Mouse (Mus musculus): ENCODE measurements around the gene Wdfy3. TPM values are rescaled to one million over a fixed set of nuclear protein-coding genes. Genes with fewer than 3 reads are reported as not detected.
A peak's percentile ranks its signal among the peaks of the same experiment; 100 is the strongest.

Gene Wdfy3
- total RNA-seq, 4 experiments from 2014 or later = 26.5 to 32.5 (median 29.4) TPM

DNA sequence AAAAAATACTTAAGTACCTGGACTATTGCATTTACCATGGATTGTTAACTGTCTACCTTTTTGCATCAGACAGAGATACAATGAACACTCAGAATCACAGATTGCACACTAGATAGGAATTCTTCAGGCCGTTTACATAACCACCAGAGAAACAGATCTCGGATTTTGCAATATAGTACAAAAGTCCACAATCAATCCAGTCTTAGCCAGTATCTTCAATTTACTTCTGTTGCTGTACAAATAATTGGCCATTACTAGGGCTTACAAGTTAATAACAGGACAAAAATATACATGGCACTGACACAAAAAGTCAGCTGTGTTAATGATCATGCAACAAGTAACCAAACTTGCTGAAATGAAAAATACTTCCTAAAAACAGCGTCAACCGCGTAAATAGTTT lies 236.7 kb downstream of the Wdfy3 start:
- no peak for DNase-seq (ENCODE audit: low spot score)

DNA sequence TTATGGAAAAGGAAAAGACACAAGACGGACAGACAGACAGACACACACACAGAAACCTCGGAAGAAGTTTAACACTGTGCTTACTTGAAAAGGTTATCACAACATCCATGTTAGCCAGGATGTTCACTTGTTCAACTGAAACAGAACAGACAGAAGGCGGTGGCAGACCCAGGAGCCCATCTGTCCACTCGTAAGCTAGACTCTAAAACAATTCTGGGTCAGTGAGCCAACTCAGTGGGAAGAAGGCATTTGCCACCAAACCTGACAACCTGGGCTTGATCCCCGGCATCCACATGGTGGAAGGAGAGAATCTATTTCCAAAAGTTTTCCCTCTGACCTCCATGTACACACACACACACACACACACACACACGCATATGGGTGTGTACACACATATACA lies 237.7 kb downstream of the Wdfy3 start:
- no peak for DNase-seq (ENCODE audit: low spot score)

DNA sequence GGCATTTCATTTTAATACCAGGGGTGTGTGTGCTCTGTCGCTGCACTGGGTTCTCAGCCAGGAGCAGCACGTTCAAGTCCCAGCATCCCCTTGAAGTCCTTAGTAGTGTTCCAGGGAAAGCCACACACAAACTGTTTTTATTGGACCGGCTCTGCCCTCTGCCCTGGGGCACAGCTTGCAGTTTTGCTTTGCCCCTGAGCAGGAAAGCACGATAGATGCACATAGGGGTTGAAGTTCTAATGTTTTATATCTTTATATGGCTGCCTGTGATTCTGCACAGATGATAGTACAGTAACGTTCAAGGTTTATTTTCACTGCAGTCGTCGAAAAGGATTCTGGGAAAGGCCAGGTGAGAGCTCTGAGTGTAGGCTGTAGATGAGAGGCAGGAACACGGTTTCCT lies 239.5 kb downstream of the Wdfy3 start:
- no peak for DNase-seq (ENCODE audit: low spot score)

DNA sequence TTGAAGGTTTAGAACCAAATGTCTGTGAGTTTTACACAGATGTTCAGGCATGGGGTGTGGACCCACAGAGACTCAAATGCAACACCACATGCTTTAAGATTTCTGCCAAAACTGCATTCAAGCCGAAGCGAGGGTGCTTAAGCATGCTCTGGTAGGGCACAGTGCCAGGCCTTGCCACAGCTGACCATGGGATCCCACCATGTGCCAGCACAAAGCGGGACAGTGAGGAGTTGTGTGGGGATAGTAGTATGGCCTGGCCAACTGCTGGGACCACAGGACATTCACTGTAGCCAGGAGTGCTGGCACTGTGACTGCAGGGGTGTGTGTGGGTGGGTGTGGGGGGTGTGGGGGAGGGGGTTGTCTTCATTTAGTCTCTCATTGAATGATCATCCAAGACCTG lies 240.8 kb downstream of the Wdfy3 start:
- no peak for DNase-seq (ENCODE audit: low spot score)

DNA sequence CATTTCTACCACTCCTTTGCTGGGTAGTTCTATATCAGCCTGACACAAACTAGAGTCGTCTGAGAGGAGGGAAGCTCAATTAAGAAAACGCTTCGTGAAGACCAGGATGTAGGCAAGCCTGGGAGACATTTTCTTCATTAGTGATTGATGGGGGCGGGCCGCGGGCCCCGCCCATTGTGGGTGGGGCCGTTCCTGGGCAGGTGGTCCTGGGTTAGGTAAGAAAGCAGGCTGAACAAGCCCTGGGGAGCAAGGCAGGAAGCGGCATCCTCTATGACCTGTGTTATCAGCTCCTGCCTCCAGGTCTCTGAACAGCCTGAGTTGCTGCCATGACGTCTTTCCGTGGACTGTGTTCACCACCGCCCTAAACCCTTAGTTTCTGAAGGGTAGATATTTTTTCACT lies 242.2 kb downstream of the Wdfy3 start:
- DNase-seq (ENCODE audit: low spot score) = no peak

DNA sequence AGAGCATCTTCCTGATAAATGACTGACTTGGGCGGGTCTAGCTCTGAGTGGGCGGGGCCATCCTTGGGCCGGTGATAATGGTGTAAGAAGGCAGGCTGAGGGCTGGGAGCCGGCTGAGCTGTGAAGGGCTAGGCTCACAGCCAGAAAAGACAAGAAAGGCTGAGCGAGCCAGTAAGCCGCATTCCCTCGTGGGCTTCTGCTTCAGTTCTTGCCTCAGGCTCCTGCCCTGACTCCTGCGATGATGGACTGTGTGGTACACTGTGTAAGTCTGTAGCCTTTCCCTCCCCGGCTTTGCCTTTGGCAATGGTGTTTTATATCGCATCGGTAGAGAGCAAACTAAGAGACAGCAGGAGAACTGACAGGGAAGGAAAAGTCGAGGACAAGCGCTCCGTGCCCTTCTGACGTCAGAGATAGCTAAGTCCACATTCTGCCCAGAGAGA lies 243.2 kb downstream of the Wdfy3 start:
- DNase-seq (ENCODE audit: low spot score) = peak; percentile 13

DNA sequence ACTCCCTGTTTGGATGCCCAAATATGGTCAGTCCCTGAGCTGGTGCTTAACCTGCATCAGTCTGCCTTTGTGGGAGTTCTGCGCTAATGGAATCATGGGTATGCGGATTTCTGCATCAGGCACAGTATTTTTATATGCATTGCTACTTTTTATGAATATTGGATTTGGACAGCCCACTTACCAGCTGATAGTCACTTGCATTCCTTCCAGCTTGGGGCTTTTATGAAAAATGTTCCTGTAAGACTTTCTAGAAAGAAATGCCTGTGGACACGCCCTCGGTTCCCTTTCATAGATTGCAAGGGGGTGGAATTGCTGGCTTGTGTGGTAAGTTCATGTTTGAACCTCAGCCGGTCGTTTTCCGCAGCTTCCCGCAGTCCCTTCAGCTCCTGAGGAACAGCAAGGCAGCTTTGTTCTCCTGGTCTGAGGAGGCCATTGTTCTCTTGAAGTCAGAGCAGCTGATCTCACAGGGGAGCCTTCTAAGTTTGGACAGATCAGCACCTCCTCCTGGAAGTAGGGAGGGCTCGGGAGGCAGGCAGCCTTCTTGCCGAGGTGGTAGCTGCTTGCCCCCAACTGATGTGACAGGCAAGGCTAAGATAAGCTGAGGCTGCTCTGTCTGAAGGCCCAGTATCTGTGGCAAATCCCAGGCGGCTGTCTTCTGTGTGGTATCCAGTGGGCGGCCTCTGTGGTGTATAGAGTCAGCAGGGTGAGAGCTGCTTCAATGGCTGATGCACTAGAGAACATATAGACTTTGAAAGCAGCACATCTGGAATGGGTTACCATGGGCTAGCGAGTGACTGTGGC lies 244.4 kb downstream of the Wdfy3 start:
- DNase-seq (ENCODE audit: low spot score) = no peak

DNA sequence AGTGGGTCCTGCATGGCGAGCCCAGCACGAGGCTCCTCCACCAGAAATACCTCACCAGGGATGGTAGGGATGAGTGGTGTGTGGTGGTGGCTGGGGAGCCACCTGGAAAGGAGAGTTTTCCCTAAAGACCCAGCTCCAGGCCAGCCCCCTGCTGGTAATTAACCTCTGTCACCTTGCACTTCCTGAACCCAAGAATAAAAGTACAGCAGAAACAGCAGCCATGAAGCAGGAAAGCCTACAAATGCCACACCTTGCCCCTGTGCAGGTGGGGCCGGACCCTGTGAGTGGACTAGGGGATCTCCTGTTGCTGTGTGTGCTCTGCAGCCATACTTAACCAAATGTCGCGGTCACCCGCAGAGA lies 247.4 kb downstream of the Wdfy3 start:
- no peak for DNase-seq (ENCODE audit: low spot score)

DNA sequence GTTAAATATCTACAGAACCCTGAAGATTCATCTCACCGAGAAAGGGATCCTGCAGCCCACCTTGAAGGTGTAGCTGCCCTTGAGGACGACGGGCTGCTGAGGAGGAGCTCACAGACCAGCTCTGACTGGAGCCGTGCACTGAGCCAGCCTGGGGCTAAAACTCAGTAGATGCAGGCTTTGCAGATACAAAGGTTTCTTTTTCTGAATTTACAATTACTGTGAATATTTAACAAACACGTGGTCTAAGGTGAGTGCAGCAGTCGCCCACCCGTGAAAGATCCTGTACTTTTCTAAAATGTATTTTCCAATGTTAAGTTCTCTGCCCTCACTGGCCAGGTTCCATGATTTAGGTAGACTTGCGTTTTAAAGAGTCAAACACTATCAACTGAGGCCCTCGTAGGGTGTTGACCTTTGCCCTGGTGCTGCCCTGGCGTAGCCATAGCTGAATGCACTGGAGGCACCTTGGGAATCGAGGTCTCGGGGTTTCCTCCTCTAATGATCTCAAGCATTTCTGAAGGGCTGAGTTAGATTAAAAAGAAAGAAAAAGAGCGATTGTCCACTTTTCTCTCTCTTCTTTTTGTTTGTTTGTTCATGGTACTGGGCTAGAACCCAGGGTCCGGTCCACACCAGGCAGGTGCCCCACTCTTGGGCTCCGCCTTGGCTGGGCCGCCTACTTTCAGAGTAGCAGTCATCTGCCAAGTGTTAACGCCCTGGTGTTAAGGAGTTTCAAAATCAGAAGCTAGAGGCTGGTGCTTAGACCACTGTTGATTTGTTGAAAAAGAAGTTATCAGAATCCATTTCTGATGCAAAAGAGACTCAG lies 248.0 kb downstream of the Wdfy3 start:
- DNase-seq (ENCODE audit: low spot score) = no peak

DNA sequence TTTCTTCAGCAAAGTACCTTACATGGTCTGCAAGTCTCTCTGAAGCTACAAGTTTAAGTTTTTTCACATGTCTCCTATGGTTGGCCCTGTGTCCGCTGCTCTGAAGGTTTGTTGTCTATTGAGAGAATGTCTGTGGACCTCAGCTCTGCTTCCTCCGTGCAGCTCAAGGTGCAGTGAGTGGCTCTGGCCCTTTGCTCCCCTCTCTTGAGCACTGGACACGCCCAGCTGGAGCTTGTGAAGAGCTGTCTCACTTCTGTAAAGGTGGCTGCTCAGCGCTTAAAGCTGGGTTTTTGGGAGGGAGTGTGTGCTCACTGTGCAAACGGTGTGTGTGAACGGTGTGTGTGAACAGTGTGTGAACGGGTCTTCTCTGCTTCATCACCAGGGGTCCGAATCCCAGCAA lies 248.7 kb downstream of the Wdfy3 start:
- DNase-seq (ENCODE audit: low spot score) = no peak

DNA sequence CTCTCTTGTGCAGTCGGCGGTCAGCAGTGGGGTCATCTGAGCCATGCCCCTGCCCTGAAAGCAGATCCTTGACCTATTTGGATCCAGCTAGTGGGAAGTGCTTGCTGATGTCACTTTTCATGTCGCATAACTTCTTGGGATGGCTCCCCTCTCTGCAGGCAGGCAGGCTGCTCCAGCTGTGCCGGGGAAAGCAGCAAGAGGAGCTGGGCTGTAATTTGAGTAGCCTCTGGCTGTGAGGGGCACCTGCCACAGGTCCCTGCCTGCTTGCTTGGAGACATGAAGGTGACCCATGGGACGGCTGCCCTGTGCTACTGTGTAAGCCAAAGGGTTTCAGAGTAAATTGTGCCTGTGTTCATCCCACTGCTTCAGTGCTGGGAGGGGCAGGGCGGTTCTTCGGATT lies 249.9 kb downstream of the Wdfy3 start:
- DNase-seq (ENCODE audit: low spot score) = no peak

DNA sequence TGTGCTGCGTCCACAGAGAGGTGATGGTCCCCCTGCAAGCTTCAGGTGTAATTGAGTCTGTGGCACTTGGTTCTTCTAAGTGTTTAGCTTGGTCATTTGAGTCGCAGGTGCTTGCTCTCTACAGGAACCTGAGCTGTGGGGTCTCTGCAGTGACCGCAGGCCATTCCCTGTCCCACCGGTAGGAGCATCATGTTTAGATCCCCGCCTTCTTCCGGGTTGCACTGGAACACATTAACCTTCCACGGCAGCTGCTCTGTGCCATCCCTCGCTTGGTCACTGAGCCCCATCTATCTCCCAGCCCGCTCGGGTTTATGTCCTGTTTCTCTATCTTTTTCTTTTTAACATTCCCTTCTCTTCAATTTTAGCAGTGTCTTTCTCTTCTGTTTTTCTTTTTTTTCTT lies 250.5 kb downstream of the Wdfy3 start:
- DNase-seq (ENCODE audit: low spot score) = no peak

DNA sequence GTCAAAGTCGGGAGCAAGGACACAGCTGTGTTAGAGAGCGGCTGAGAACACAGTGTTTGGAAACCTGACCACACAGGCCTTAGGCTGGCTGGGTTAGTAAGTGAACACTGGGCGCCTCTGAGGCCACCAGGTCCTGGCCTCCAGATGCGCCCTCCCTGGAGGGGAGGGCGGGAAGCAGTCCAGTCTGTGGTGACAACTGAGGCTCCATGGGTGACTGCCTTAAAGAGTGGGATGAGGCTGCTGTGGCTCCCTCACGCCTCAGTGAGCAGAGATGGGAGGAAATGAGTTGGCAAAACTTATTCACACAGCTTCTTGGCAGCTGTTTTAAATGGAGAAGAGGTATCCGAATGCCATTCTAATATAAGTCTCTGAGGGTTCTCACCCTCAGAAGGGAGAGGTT lies 252.9 kb downstream of the Wdfy3 start:
- DNase-seq (ENCODE audit: low spot score) = no peak

DNA sequence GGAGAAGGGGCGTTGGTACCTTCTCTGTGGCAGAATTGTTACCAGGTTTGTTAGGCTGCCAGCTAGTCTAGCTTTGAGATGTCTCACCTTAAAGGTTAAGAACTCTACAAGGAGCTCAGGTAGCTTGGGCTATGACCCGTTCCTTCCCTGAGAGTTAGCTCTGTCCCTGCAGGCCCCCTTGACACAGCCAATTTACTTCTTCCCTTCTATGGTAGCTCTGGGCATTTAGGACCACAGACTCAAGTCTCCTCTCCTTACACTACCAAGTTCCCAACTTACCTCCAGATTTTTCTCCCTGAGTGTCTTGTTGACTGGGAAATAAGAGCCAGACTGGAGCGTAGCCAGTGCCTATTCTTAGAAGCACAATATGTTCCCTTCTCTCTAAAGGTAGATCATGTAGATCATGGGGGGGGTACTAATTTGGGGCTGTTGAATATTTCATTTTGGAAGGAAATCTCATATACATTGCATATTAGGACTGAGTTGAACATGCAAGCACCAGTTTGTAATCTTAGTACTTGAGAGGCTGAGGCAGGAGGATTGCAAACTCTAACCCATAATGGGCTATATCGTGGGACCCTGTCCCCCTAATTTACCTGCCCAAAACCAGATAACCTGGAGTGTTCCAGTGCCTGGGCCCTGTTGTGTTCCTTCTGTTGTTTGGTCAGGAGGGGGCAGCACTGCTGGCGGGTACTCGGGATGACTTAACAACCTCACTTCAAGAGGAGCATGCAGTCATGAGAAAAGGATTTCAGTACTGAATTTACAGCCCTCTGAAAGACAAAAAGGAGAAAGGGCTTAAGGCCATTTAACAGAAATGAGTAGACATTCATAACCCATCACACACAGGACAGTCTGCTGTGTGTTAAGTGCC lies 258.2 kb downstream of the Wdfy3 start:
- DNase-seq (ENCODE audit: low spot score) = peak; percentile 15

DNA sequence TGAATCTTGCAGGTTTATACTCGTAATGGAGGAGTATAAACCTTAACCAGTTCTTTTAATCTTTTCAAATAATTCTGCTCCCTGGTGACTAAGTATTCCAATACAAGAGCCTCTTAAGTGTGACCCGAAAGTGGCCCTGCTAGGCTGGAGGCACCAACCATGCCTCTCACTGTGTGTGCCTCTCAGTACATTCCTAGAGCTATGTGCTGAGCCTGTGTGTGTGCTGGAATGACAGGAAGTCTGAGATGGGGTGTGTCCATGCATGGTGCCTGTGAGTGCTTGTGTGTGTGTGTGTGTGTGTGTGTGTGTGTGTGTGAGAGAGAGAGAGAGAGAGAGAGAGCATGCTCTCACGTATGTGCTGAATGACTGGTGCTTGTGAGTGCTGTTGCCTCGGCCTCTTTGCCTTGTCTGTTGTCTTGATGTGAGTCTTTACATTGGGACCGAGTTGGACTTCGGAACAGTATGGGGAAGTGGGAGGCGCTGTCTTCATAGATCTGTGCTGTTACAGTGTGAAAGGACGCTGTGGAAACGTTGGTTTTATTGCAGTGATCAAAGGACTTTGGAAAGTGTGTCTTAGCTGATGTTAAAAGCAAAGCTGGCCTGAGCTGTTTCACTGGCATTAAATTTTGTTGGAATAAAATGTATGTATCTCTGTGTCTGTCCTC lies 267.2 kb downstream of the Wdfy3 start:
- DNase-seq (ENCODE audit: low spot score) = no peak

DNA sequence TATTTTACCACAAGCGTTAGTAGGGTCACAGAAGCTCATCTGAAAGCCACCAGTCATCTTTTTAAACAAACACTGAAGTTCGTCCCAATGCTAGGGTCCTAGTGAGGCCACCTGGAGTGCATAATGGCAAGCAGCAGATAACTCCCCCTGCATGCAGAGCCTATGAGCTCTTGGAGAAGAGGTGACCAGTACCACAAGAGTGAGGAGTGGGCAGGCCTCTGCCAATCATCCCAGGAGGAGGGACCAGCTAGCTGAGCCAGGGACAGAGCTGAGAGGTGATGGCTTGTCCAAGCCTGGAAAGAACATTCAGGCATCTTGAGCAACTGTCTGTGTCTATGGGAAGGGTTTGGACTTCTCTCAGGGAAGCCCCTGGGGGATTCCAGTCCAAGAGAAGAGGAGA lies 267.8 kb downstream of the Wdfy3 start:
- no peak for DNase-seq (ENCODE audit: low spot score)

DNA sequence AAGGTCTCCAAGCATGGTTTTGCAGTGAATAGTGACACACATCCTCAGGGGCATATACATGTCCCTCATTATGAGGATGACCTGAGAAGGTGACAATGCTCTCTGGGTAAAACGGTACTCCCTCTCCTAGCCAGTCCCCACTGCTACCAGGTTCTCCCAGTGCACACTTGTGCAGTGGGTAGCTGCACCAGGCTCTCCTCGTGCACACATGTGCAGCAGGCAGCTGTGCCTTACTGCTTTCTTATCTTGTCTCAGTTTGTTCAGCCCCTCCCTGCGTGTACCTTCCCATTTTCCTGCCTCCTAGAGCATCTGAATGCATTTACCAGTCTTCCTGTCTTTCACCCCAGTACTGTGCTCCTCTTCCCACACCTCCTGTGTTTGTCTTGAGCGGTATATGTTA lies 277.1 kb downstream of the Wdfy3 start:
- DNase-seq (ENCODE audit: low spot score) = no peak

DNA sequence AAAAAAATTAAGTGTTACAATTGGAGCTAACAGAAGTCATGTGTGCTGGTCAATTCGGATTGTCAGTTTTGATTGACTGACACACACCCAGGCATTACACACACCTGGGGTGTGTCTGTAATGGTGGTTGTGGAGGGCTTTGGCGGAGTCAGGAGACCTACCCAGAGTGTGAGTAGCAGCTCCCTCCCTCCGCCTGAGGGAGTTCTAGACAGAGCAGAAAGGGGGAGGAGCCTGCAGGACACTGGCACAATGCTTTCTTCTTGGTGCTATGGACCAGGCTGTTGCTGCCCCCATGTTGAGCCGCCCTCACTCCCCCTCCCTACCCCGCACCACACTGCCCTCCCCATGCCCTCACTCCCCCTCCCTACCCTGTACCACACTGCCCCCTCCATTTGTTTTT lies 279.2 kb downstream of the Wdfy3 start:
- DNase-seq (ENCODE audit: low spot score) = no peak

DNA sequence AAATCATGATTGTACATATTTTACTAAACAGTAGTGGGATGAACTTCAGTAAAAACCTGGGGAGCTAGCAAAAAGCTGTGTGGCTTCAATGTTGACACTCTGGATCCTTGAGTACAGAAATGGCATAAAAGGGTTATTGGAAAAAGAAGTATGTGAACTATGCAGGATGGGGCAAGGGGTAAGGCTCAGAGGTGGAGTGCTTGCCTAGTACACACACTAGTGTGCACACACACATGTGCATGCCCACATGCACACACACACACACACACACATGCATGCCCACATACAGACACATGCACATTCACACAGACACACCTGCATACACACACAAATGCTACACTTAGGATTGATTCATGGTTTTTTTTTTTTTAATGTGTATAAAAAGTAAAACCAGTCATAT lies 280.0 kb downstream of the Wdfy3 start:
- no peak for DNase-seq (ENCODE audit: low spot score)

DNA sequence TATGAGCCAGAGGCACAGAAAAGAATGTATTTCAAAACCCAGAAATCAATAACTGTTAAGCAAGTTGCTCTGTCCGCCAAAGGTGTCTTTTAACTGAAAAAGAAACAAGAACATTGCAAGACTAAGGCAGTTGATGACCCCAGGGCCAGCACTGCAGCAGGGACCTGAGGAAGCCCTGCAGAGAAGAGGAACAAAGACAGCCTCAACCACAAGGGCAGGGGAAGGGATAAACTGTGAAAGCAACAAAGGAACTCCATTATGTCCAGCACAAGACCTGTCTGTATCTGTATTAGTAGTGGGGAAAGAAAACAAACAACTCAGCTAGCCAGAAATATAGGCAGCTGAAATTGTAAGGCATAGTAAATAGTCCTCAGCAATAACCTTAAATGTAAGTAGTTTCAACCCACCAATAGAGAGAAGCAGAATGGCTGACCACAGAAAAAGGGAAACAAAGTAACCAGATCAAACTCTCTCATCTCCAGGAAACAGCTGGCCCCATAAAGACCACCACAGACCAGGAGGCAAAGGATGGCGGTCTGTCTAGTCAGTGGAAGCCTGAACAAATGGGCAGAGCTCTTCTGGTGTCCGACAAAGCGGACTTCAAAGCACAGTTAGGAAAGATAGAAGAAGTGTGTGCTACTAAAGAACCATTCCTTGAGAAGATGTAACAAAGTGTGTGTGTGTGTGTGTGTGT lies 283.7 kb downstream of the Wdfy3 start:
- DNase-seq (ENCODE audit: low spot score) = no peak

DNA sequence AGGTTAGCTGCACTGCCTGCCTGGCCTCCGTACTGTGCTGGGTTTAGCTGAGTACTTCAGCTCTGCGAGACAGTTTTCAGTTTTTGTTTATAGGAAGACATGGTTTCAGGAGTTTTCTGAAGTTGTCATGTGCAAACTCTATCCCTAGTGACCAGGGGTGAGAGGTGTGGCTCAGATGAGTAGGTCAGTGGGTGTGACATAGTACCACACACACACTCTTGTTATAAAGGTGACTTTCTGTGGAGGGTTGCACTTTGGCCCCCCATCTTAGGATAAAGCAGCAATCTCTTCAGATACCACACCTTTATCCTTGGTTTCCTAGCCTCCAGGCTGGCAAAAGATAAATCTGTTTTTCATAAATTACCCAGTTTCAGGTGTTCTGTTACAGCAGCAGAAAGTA lies 284.9 kb downstream of the Wdfy3 start:
- no peak for DNase-seq (ENCODE audit: low spot score)

Data from heart, adult 8-10 months (tissue).